Comparison of ENCODE assay signal across 26 mouse cellular contexts in genomic region chr15:71054251-71054852, GRCm38 (mm10).
"Had no signal": no experiment of that assay in that cellular context is flagged by ENCODE, and none has a peak within 500 bp of the region (broad histone marks: within the 10 kb centered on the region; RNA-seq: fewer than 3 reads in every experiment).

No protein-coding gene starts in this region.

- H3K27me3 ChIP-seq: heart, embryonic 12.5 days; hindbrain, embryonic 12.5 days; intestine, embryonic 15.5 days; kidney, embryonic 15.5 days; limb, embryonic 13.5 days; limb, embryonic 15.5 days had no signal

- H3K9ac ChIP-seq: heart, embryonic 12.5 days; hindbrain, embryonic 12.5 days; hindbrain, embryonic 14.5 days; intestine, embryonic 15.5 days; kidney, embryonic 15.5 days; limb, embryonic 13.5 days; limb, embryonic 15.5 days had no signal

- H3K36me3 ChIP-seq: heart, embryonic 10.5 days; heart, embryonic 12.5 days; hindbrain, embryonic 10.5 days; hindbrain, embryonic 12.5 days; intestine, embryonic 15.5 days; kidney, embryonic 15.5 days; limb, embryonic 13.5 days; limb, embryonic 15.5 days had no signal

- H3K9me3 ChIP-seq: heart, embryonic 10.5 days; heart, embryonic 12.5 days; hindbrain, embryonic 10.5 days; hindbrain, embryonic 12.5 days; intestine, embryonic 15.5 days; kidney, embryonic 15.5 days; limb, embryonic 13.5 days; limb, embryonic 15.5 days had no signal

- DNase-seq: gastrocnemius, postnatal 14 days; gastrocnemius, postnatal 36 days; heart, adult 11 months; heart, adult 2 months; heart, postnatal 10 days; heart, postnatal 4 days; kidney, adult 11 months; kidney, adult 2 months; kidney, adult 9 months; kidney, postnatal 14 days; kidney, postnatal 36 days; layer of hippocampus, adult 9-11 months; layer of hippocampus, postnatal 36 days; left cerebral cortex, postnatal 4 days had no signal

- H3K4me1 ChIP-seq: heart, embryonic 10.5 days; heart, embryonic 12.5 days; hindbrain, embryonic 10.5 days; hindbrain, embryonic 12.5 days; intestine, embryonic 15.5 days; kidney, embryonic 15.5 days; limb, embryonic 13.5 days; limb, embryonic 15.5 days had no signal

- ATAC-seq: hindbrain, embryonic 16.5 days; inflammation-experienced regulatory T-cells, adult 6 months; intestine, embryonic 15.5 days had no signal

- H3K4me3 ChIP-seq: heart, adult 2 months; heart, embryonic 10.5 days; heart, embryonic 12.5 days; hindbrain, embryonic 10.5 days; hindbrain, embryonic 12.5 days; intestine, embryonic 15.5 days; kidney, embryonic 15.5 days; limb, embryonic 13.5 days; limb, embryonic 15.5 days had no signal

- H3K27ac ChIP-seq: heart, adult 2 months; heart, embryonic 10.5 days; hindbrain, embryonic 10.5 days; hindbrain, embryonic 12.5 days; hindbrain, embryonic 14.5 days; intestine, embryonic 15.5 days; kidney, embryonic 15.5 days; kidney, postnatal 0 days; limb, embryonic 13.5 days; limb, embryonic 15.5 days had no signal

- H3K4me2 ChIP-seq: heart, embryonic 12.5 days; hindbrain, embryonic 12.5 days; hindbrain, embryonic 14.5 days; intestine, embryonic 15.5 days; kidney, embryonic 15.5 days; limb, embryonic 13.5 days; limb, embryonic 15.5 days had no signal
